Mouse (Mus musculus): Measurements from ENCODE around the gene Zfp260.

The Zfp260 gene

GRCm38 (mm10) chr7:30122188-30122530 is 27.6 kb downstream of the Zfp260 start:
- 1% methylated on average over 15 of the region's 15 CpGs for WGBS

GRCm38 (mm10) chr7:30129900-30130299 is 35.3 kb downstream of the Zfp260 start:
- WGBS = 93% methylated on average over 8 of the region's 8 CpGs

- 95% methylated on average over 4 of the region's 4 CpGs for WGBS
These were observed 37.8 kb downstream of the Zfp260 start for GRCm38 (mm10) chr7:30132396-30132795.

GRCm38 (mm10) chr7:30136826-30137225 is 42.2 kb downstream of the Zfp260 start:
- 69% methylated on average over 10 of the region's 10 CpGs for WGBS

GRCm38 (mm10) chr7:30143170-30143554 is 48.6 kb downstream of the Zfp260 start:
- 12% methylated on average over 8 of the region's 8 CpGs for WGBS

- 1% methylated on average over 35 of the region's 35 CpGs for WGBS
These were observed 49.1 kb downstream of the Zfp260 start for GRCm38 (mm10) chr7:30143555-30144209.

GRCm38 (mm10) chr7:30147011-30147410 is 52.4 kb downstream of the Zfp260 start:
- 94% methylated on average over 5 of the region's 5 CpGs for WGBS

GRCm38 (mm10) chr7:30154040-30154439 is 59.5 kb downstream of the Zfp260 start:
- WGBS = 86% methylated on average over 1 of the region's 1 CpGs

GRCm38 (mm10) chr7:30155507-30155906 is 60.9 kb downstream of the Zfp260 start:
- WGBS = 66% methylated on average over 3 of the region's 3 CpGs
